ENCODE assay signal across 22 mouse cellular contexts in genomic region chr7:97426566-97426965, GRCm38 (mm10). TPM values are rescaled to one million over a fixed set of nuclear protein-coding genes. Genes with fewer than 3 reads are reported as not detected.
DNase-seq lines count a peak whose midpoint lies in the region; ATAC-seq and TF ChIP-seq lines count a peak whose summit lies in the region.
"Had no signal": no experiment of that assay in that cellular context is flagged by ENCODE, and none has a peak within 500 bp of the region (broad histone marks: within the 10 kb centered on the region; RNA-seq: fewer than 3 reads in every experiment).

No protein-coding gene starts in this region.

- peak; percentile 25 for DNase-seq in adrenal gland, postnatal 10 days
- DNase-seq in adrenal gland, postnatal 25 days, result no peak
- DNase-seq in limb, embryonic 10.5 days (ENCODE audit: low spot score), result no peak
- DNase-seq in cerebellum, adult 9-11 months, result peak; percentile 66
- DNase-seq in stomach, postnatal 0 days (ENCODE audit: low spot score), result peak; percentile 71
- DNase-seq in layer of hippocampus, postnatal 25 days (ENCODE audit: extremely low spot score in 1 of 2, low spot score in 1 of 2), result no peak
- DNase-seq: B cell, adult 2 months; gastrocnemius, postnatal 25 days; kidney, adult 18-20 months; kidney, postnatal 36 days; liver, postnatal 0 days; retina, postnatal 1 day had no signal

- H3K27me3 ChIP-seq in limb, embryonic 12.5 days, result no peaks in the 10 kb centered on the region
- no peaks in the 10 kb centered on the region for H3K27me3 ChIP-seq in limb, embryonic 10.5 days (ENCODE audit: low read depth, poor library complexity, severe bottlenecking)
- no peaks in the 10 kb centered on the region for H3K27me3 ChIP-seq in stomach, postnatal 0 days (ENCODE audit: control insufficient read depth, insufficient read depth, low read length)
- H3K27me3 ChIP-seq: embryonic facial prominence, embryonic 13.5 days; forebrain, embryonic 15.5 days; hindbrain, embryonic 15.5 days; limb, embryonic 13.5 days; midbrain, embryonic 15.5 days; neural tube, embryonic 12.5 days had no signal

- no peak overlapping the region for H3K4me2 ChIP-seq in limb, embryonic 12.5 days
- no peak overlapping the region for H3K4me2 ChIP-seq in stomach, postnatal 0 days (replicated peaks; ENCODE audit: low read depth)
- H3K4me2 ChIP-seq: embryonic facial prominence, embryonic 13.5 days; forebrain, embryonic 15.5 days; hindbrain, embryonic 15.5 days; limb, embryonic 13.5 days; midbrain, embryonic 15.5 days; neural tube, embryonic 12.5 days had no signal

- H3K4me3 ChIP-seq in limb, embryonic 12.5 days (replicated peaks), result no peak overlapping the region
- H3K4me3 ChIP-seq in limb, embryonic 10.5 days, result no peak overlapping the region
- H3K4me3 ChIP-seq in stomach, postnatal 0 days (ENCODE audit: low read depth, low read length), result no peak overlapping the region
- H3K4me3 ChIP-seq: embryonic facial prominence, embryonic 13.5 days; forebrain, embryonic 15.5 days; hindbrain, embryonic 15.5 days; limb, embryonic 13.5 days; midbrain, embryonic 15.5 days; neural tube, embryonic 12.5 days had no signal

- H3K9ac ChIP-seq in limb, embryonic 12.5 days (replicated peaks), result peak overlapping the region; percentile 2; the same call in 1 of the 2 replicates
- peak overlapping the region; percentile 41; the same call in 1 of the 2 replicates for H3K9ac ChIP-seq in stomach, postnatal 0 days (ENCODE audit: low read length)
- H3K9ac ChIP-seq: embryonic facial prominence, embryonic 13.5 days; forebrain, embryonic 15.5 days; hindbrain, embryonic 15.5 days; limb, embryonic 13.5 days; liver, postnatal 0 days; midbrain, embryonic 15.5 days; neural tube, embryonic 12.5 days had no signal

- 72% methylated on average over 6 of the region's 6 CpGs for WGBS in limb, embryonic 12.5 days
- 75% methylated on average over 6 of the region's 6 CpGs for WGBS in limb, embryonic 10.5 days
- WGBS in stomach, postnatal 0 days, result 42% methylated on average over 6 of the region's 6 CpGs

- no peaks in the 10 kb centered on the region for H3K36me3 ChIP-seq in limb, embryonic 12.5 days
- no peaks in the 10 kb centered on the region for H3K36me3 ChIP-seq in limb, embryonic 10.5 days
- no peaks in the 10 kb centered on the region for H3K36me3 ChIP-seq in stomach, postnatal 0 days (ENCODE audit: control insufficient read depth, insufficient read depth, low read length)
- H3K36me3 ChIP-seq: embryonic facial prominence, embryonic 13.5 days; forebrain, embryonic 15.5 days; hindbrain, embryonic 15.5 days; limb, embryonic 13.5 days; midbrain, embryonic 15.5 days; neural tube, embryonic 12.5 days had no signal

- TF ChIP-seq CTCF in stomach, postnatal 0 days (IDR thresholded peaks at IDR 0.05; ENCODE audit: low read depth), result no peak

- TF ChIP-seq EP300 in stomach, postnatal 0 days (optimal IDR thresholded peaks at IDR 0.05), result no peak

- no peaks in the 10 kb centered on the region for H3K9me3 ChIP-seq in limb, embryonic 12.5 days
- no peaks in the 10 kb centered on the region for H3K9me3 ChIP-seq in limb, embryonic 10.5 days (replicated peaks)
- no peaks in the 10 kb centered on the region for H3K9me3 ChIP-seq in stomach, postnatal 0 days (ENCODE audit: control insufficient read depth, low read length)
- H3K9me3 ChIP-seq: embryonic facial prominence, embryonic 13.5 days; forebrain, embryonic 15.5 days; hindbrain, embryonic 15.5 days; limb, embryonic 13.5 days; midbrain, embryonic 15.5 days; neural tube, embryonic 12.5 days had no signal

- ATAC-seq in limb, embryonic 12.5 days (ENCODE audit: insufficient number of reproducible peaks, insufficient read depth, low FRiP score, low TSS enrichment, low read depth), result no peak
- ATAC-seq in stomach, postnatal 0 days (ENCODE audit: low FRiP score, low TSS enrichment), result peak; percentile 74
- no peak for ATAC-seq in monocyte, adult 5-6 weeks (replicated peaks; ENCODE audit: insufficient number of reproducible peaks, low FRiP score, low TSS enrichment, poor library complexity, severe bottlenecking)
- ATAC-seq: activated CD4-positive, CD25-positive, alpha-beta regulatory T cell, adult 4 months; forebrain, embryonic 15.5 days; liver, postnatal 0 days; midbrain, embryonic 15.5 days had no signal

- H3K4me1 ChIP-seq in limb, embryonic 12.5 days (replicated peaks), result peaks cover 21% of the 10 kb centered on the region
- H3K4me1 ChIP-seq in limb, embryonic 10.5 days, result peaks cover 18% of the 10 kb centered on the region
- peaks cover 2% of the 10 kb centered on the region; the same call in 1 of the 2 replicates for H3K4me1 ChIP-seq in stomach, postnatal 0 days (replicated peaks; ENCODE audit: control insufficient read depth, insufficient read depth)

- no peak overlapping the region for H3K27ac ChIP-seq in limb, embryonic 12.5 days
- no peak overlapping the region for H3K27ac ChIP-seq in limb, embryonic 10.5 days
- H3K27ac ChIP-seq in stomach, postnatal 0 days (replicated peaks), result peak overlapping the region; percentile 76
- H3K27ac ChIP-seq: embryonic facial prominence, embryonic 13.5 days; forebrain, embryonic 15.5 days; hindbrain, embryonic 15.5 days; limb, embryonic 13.5 days; macrophage; midbrain, embryonic 15.5 days; neural tube, embryonic 12.5 days had no signal

RNA-seq across cellular contexts. Expression of gene Thrsp, which starts 9.0 kb away (rescaled TPM):
- 100 to 1,000 TPM; 444 to 455 TPM for total RNA-seq in adrenal gland, postnatal 10 days (2021)
- 584 and 613 TPM in 2 replicates for total RNA-seq in adrenal gland, postnatal 25 days (2021)
- 0.60 and 0.64 TPM in 2 replicates for polyA plus RNA-seq in limb, embryonic 12.5 days (2016; fragmentation: Nextera tagmentation; extraction: Ambion mirVana)
- polyA plus RNA-seq in limb, embryonic 10.5 days (2016; fragmentation: Nextera tagmentation; extraction: Ambion mirVana), result 0.45 and 0.46 TPM in 2 replicates
- 1.4 and 1.5 TPM in 2 replicates for polyA plus RNA-seq in stomach, postnatal 0 days (2015; fragmentation: Nextera tagmentation; extraction: Ambion mirVana)
- 10 to 100 TPM; 29.9 to 41.8 TPM for total RNA-seq in layer of hippocampus, postnatal 25 days (2021)
- not detected in 3 replicates for total RNA-seq in monocyte, adult 5-6 weeks (2017)
- polyA plus RNA-seq: activated CD4-positive, CD25-positive, alpha-beta regulatory T cell, adult 4 months; macrophage had no signal

RNA-seq across cellular contexts. Expression of gene Kctd14, which starts 24.6 kb away (rescaled TPM):
- 1 to 10 TPM; 2.0 to 3.1 TPM for total RNA-seq in adrenal gland, postnatal 10 days (2021)
- 1.7 TPM in 2 replicates for total RNA-seq in adrenal gland, postnatal 25 days (2021)
- polyA plus RNA-seq in limb, embryonic 12.5 days (2016; fragmentation: Nextera tagmentation; extraction: Ambion mirVana), result 1.5 and 2.0 TPM in 2 replicates
- 0.69 and 1.0 TPM in 2 replicates for polyA plus RNA-seq in limb, embryonic 10.5 days (2016; fragmentation: Nextera tagmentation; extraction: Ambion mirVana)
- 32.4 and 33.2 TPM in 2 replicates for polyA plus RNA-seq in stomach, postnatal 0 days (2015; fragmentation: Nextera tagmentation; extraction: Ambion mirVana)
- 1 to 10 TPM; 3.9 to 4.1 TPM for total RNA-seq in layer of hippocampus, postnatal 25 days (2021)
- total RNA-seq in monocyte, adult 5-6 weeks (2017), result 0.48 to 0.97 TPM (median 0.85 TPM) in 3 replicates

RNA-seq across cellular contexts. Expression of gene Ndufc2, which starts 26.8 kb away (rescaled TPM):
- total RNA-seq in adrenal gland, postnatal 10 days (2021), result 100 to 1,000 TPM; 603 to 657 TPM
- 221 and 290 TPM in 2 replicates for total RNA-seq in adrenal gland, postnatal 25 days (2021)
- 365 and 384 TPM in 2 replicates for polyA plus RNA-seq in limb, embryonic 12.5 days (2016; fragmentation: Nextera tagmentation; extraction: Ambion mirVana)
- 305 and 321 TPM in 2 replicates for polyA plus RNA-seq in limb, embryonic 10.5 days (2016; fragmentation: Nextera tagmentation; extraction: Ambion mirVana)
- 415 and 439 TPM in 2 replicates for polyA plus RNA-seq in stomach, postnatal 0 days (2015; fragmentation: Nextera tagmentation; extraction: Ambion mirVana)
- total RNA-seq in layer of hippocampus, postnatal 25 days (2021), result 100 to 1,000 TPM; 231 to 241 TPM
- 50.0 to 98.9 TPM (median 90.5 TPM) in 3 replicates for total RNA-seq in monocyte, adult 5-6 weeks (2017)

RNA-seq across cellular contexts. Expression of gene Ints4, which starts 54.2 kb away (rescaled TPM):
- total RNA-seq in adrenal gland, postnatal 10 days (2021), result 10 to 100 TPM; 47.3 to 56.3 TPM
- 64.7 and 65.3 TPM in 2 replicates for total RNA-seq in adrenal gland, postnatal 25 days (2021)
- 60.0 and 61.2 TPM in 2 replicates for polyA plus RNA-seq in limb, embryonic 12.5 days (2016; fragmentation: Nextera tagmentation; extraction: Ambion mirVana)
- 64.5 and 69.7 TPM in 2 replicates for polyA plus RNA-seq in limb, embryonic 10.5 days (2016; fragmentation: Nextera tagmentation; extraction: Ambion mirVana)
- polyA plus RNA-seq in stomach, postnatal 0 days (2015; fragmentation: Nextera tagmentation; extraction: Ambion mirVana), result 21.9 and 26.7 TPM in 2 replicates
- 10 to 100 TPM; 27.0 to 31.4 TPM for total RNA-seq in layer of hippocampus, postnatal 25 days (2021)
- total RNA-seq in monocyte, adult 5-6 weeks (2017), result 23.7 to 41.9 TPM (median 34.0 TPM) in 3 replicates

RNA-seq across cellular contexts. Expression of gene Alg8, which starts 55.2 kb away (rescaled TPM):
- 10 to 100 TPM; 13.2 to 13.8 TPM for total RNA-seq in adrenal gland, postnatal 10 days (2021)
- 17.4 and 24.3 TPM in 2 replicates for total RNA-seq in adrenal gland, postnatal 25 days (2021)
- polyA plus RNA-seq in limb, embryonic 12.5 days (2016; fragmentation: Nextera tagmentation; extraction: Ambion mirVana), result 35.9 and 38.7 TPM in 2 replicates
- polyA plus RNA-seq in limb, embryonic 10.5 days (2016; fragmentation: Nextera tagmentation; extraction: Ambion mirVana), result 53.4 and 55.2 TPM in 2 replicates
- polyA plus RNA-seq in stomach, postnatal 0 days (2015; fragmentation: Nextera tagmentation; extraction: Ambion mirVana), result 14.6 and 15.3 TPM in 2 replicates
- total RNA-seq in layer of hippocampus, postnatal 25 days (2021), result 10 to 100 TPM; 10.7 to 11.1 TPM
- 1.9 to 8.3 TPM (median 4.5 TPM) in 3 replicates for total RNA-seq in monocyte, adult 5-6 weeks (2017)

Comparison
In these comparisons a context has a peak if more than half of its experiments do, and no peak if none do; other contexts are left out.
1. DNase-seq: peak in adrenal gland, postnatal 10 days (single experiment), cerebellum, adult 9-11 months (single experiment) and stomach, postnatal 0 days (single experiment); none in adrenal gland, postnatal 25 days (single experiment), limb, embryonic 10.5 days (single experiment) and layer of hippocampus, postnatal 25 days (0 of 2).
2. RNA of gene Thrsp, which starts 9.0 kb away (total RNA-seq): 584 to 613 TPM in adrenal gland, postnatal 25 days, 444 to 455 TPM in adrenal gland, postnatal 10 days and 29.9 to 41.8 TPM in layer of hippocampus, postnatal 25 days; not detected in monocyte, adult 5-6 weeks; every median in the first group is over 10 times any median in the second.